Mouse (Mus musculus): Measurements from ENCODE around the gene Dennd4c.

- no peak for TF ChIP-seq EP300 (IDR thresholded peaks at IDR 0.05)
- no peak for TF ChIP-seq CTCF (IDR thresholded peaks at IDR 0.05)
These were observed 23.2 kb upstream of the Dennd4c start for GRCm38 (mm10) chr4:86725175-86725574.
